Mouse (Mus musculus): ENCODE measurements around the gene Mrpl37. TPM values are rescaled to one million over a fixed set of nuclear protein-coding genes. Genes with fewer than 3 reads are reported as not detected.

Mrpl37 gene
- polyA plus RNA-seq (2012; rRNA removed): 35.4 and 40.3 TPM in 2 replicates

DNA sequence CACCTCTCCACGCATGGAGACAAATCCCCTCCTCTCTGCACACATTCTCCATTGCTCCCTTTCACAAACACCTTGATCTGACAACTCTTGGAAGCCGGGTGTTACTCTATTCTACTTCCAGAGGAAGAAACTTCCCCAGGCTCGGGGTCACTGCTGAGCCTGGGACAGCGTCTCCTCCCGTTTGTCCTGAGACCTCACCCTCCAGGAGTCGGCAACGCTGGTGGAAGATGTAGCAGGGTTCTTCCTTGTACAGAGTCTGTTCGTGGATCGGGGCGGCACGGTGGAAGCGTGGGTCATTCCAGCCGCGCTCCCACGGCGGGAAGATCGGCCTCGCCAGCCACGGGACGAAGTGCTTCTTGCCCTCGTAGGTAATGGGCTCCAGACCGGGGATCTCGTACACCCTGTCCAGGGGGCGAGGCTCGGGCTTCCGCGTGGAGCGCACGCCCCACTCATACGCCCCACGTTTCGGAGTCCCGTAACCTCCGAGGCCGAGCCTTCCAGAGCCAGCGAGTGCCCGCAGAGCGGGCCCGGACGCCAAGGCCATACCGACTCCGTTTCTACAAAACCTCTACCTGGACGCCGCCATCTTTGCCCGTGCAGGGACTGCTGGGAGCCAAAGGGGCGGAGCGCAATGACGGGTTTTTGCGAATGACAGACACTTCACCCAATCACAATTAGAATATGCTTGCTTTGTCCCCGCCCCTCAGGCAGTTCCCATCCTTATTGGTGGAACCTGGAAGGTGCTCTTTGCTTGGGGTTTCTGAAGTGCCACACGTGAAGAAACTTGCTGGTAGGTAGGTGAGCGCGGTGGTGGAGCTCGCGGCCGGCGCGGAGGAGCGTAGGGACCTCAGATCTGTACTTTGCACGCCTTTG is at the start of gene Mrpl37, which contains the start of gene Cyb5rl:
Gene Mrpl37 (minus strand): TSS at position 617 of the 873 bp plus-strand sequence.
Gene Cyb5rl (plus strand): TSS at position 737 of the 873 bp plus-strand sequence.

DNA sequence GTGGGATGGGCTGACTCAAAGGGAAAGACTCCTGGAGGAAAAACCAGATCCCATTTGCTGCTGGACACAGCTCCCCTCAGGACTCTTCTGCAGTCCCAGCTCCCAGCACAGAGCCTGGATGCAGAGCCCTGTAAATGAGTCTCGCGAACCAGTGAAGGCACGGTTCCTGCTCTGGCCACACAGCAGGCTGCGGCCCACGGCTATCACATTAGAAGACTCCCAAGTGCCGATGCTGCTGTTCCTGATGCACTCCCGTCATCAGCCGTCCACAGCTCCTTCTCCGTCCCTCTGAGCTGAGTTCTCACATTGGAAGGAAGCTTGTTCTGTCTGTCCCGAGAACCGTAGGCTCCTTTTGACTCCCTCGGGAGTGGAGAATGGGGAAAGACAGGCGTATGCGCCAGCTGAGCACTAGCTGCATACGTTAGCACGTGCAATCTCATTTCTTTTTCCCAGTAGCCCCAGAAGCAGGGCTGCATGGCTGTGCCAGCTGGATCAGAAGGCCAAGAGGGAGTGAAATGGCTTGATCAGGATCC is 30.2 kb upstream of the Mrpl37 start, which contains the start of gene Cdcp2:
Gene Cdcp2 (plus strand): TSS at position 51 of the 533 bp plus-strand sequence.

Other genes with a start within 250 kb of the Mrpl37 start
- 49.0 and 53.0 TPM in 2 replicates for gene Ssbp3, start 156.2 kb downstream of the Mrpl37 start, polyA plus RNA-seq (2012; rRNA removed)
- gene Cyb5rl, start 120 bp upstream of the Mrpl37 start, polyA plus RNA-seq (2012; rRNA removed): 1.3 and 1.9 TPM in 2 replicates
- gene Cdcp2, start 30.0 kb upstream of the Mrpl37 start, polyA plus RNA-seq (2012; rRNA removed): not detected in 2 replicates
- 55.5 and 64.7 TPM in 2 replicates for gene Tmem59, start 111.5 kb upstream of the Mrpl37 start, polyA plus RNA-seq (2012; rRNA removed)
- gene Tceanc2, start 112.2 kb upstream of the Mrpl37 start, polyA plus RNA-seq (2012; rRNA removed): 6.4 and 7.9 TPM in 2 replicates
- 0.03 TPM in 1 of 2 replicates, not detected in the other for gene Ldlrad1, start 142.3 kb upstream of the Mrpl37 start, polyA plus RNA-seq (2012; rRNA removed)
- 7.7 and 8.8 TPM in 2 replicates for gene Lrrc42, start 186.7 kb upstream of the Mrpl37 start, polyA plus RNA-seq (2012; rRNA removed)
- gene Hspb11, start 186.7 kb upstream of the Mrpl37 start, polyA plus RNA-seq (2012; rRNA removed): 4.8 and 5.2 TPM in 2 replicates
- 0.03 TPM in 2 replicates for gene Dio1, start 240.3 kb upstream of the Mrpl37 start, polyA plus RNA-seq (2012; rRNA removed)
- 11.4 and 13.7 TPM in 2 replicates for gene Yipf1, start 247.5 kb upstream of the Mrpl37 start, polyA plus RNA-seq (2012; rRNA removed)

All from liver, embryonic 14 days (tissue).